Mouse (Mus musculus) brain, embryonic 14.5 days (tissue): ENCODE measurements around the gene Rps2. TPM values are rescaled to one million over a fixed set of nuclear protein-coding genes. Genes with fewer than 3 reads are reported as not detected.
"Not testable (repeated sequence)": the region's sequence is repeated elsewhere in the genome, so short reads cannot be mapped to it uniquely, and the experiment has no call there.

Experiments
- DNase-seq: peaks from one replicate; pipeline ENCODE4 v3.0.0-alpha.2; 2011; ENCODE audit warnings: low read depth
- CTCF ChIP-seq: fragments of 200-500 bp; IDR thresholded peaks from 2 replicates; pipeline ENCODE4 v1.5.1; 2012; ENCODE audit warnings: inconsistent platforms, mild to moderate bottlenecking, moderate library complexity, borderline replicate concordance; ENCODE audit not compliant: insufficient read depth, insufficient read length; ENCODE audit errors: extremely low read depth
- POLR2A ChIP-seq: fragments of 200-500 bp; IDR thresholded peaks from 2 replicates; pipeline ENCODE4 v1.6.1; 2012; ENCODE audit warnings: mild to moderate bottlenecking, inconsistent platforms, borderline replicate concordance; ENCODE audit not compliant: poor library complexity, insufficient read depth, insufficient read length, severe bottlenecking; ENCODE audit errors: extremely low read depth
- polyA plus RNA-seq: library from polyadenylated mRNA; depleted of rRNA; stranded (reverse); fragments of >200 nt; gene quantifications from 2 replicates; pipeline ENCODE4 v1.2.3, GENCODE M21; 2012; rRNA removed

Rps2 gene
- 1,770 and 1,849 TPM in 2 replicates for polyA plus RNA-seq

GRCm38 (mm10) chr17:24717943-24718342 is at the start of gene Rps2, which contains the start of gene Rnf151:
Rps2 (plus strand) TSS chr17:24718116.
Rnf151 (minus strand) TSS chr17:24718063.
- no peak for TF ChIP-seq POLR2A
- TF ChIP-seq CTCF: no peak
- DNase-seq: no peak

DNA sequence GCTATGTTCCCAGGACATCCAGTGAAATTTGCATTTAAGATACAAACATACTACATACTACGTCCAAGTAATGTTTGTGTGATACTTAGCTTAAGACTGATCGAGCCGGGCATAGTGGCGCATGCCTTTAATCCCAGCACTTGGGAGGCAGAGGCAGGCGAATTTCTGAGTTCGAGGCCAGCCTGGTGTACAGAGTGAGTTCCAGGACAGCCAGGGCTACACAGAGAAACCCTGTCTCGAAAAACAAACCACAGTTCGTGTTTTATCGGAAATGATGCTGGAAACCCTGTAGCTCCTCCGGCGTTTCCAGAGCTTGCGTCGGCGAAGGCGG is 48.7 kb upstream of the Rps2 start:
- DNase-seq: not testable (repeated sequence)

DNA sequence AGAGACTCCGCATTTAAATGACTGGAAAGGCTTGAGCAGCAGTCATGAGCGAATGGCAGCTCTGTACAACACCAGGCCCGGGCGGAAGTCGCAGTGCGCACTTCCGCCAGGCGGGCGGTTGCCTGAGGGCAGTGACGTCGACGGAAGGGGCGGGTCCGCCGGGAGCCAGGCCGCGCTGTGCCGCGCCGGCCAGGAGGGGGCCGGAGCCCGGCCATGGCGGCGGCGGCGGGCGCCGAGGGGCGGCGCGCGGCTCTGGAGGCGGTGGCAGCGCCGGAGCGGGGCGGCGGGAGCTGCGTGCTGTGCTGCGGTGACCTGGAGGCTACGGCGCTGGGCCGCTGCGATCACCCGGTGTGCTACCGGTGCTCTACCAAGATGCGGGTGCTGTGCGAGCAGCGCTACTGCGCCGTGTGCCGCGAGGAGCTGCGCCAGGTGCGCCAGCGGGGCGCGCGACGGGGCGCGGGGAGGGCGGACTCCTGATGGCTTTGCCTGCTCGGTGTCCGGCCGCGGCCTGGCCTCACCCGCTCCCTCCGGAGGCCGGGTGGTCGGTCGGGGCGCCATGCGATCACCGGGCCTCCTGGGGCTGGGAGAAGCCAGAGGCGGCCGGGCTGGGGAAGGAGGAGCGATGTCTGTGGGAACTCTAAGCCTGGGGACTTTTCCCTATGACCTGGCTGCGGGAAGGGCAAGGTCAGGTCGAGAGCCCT is 48.2 kb upstream of the Rps2 start, which contains the start of gene Zfp598:
Gene Zfp598, plus strand, starts transcription at position 143 of the 701 bp plus-strand sequence.
- peak; percentile 97 for DNase-seq
- TF ChIP-seq CTCF: peak; percentile 31; the same call in 1 of the 2 replicates
- TF ChIP-seq POLR2A: peak; percentile 78

GRCm38 (mm10) chr17:24670246-24670844 is 47.6 kb upstream of the Rps2 start:
- TF ChIP-seq POLR2A: no peak
- no peak for TF ChIP-seq CTCF
- DNase-seq: no peak

DNA sequence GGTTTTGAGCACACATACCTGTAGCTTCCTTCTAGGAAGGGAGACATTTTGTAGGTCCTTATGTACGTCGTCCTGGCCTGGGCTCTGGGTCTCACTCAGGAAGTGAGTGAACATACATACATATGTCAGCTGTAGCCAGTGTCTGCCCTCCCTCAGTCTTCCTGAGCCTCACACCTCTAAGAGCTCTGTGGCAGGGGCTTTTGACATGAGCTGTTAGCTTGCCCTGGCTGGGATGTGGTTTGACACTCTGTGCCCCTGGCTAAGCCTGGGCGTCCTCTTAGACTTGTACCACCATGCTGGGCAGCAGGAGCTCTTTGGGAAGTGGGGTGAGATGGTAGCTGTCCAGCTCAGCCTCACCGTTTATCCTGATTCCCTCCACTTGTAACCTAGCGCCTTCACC is 46.6 kb upstream of the Rps2 start:
- TF ChIP-seq CTCF (no peak), POLR2A (no peak)

DNA sequence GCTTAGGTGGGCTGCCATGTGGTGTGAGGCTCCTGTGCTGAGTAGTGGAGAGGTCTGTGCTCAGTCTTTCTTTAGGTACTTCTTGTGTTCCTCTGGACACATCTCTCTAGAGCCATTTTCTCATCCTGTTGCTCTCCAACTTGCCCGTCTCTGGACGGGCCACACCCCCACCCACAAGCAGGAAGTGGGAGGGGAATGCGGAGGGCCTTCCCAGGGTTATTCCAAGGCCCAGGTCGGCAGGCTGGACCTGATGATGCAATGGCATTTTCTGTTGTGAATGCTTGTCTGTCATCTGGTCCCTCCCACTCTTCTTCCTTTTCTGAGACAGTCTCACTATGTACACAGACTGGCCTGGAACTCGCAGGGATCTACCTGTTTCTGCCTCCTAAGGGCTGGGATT is 45.8 kb upstream of the Rps2 start:
- TF ChIP-seq POLR2A (no peak), CTCF (no peak)
- DNase-seq: no peak

More for the DNA sequence above, 46.6 kb upstream of the Rps2 start:
- no peak for DNase-seq

GRCm38 (mm10) chr17:24674277-24674676 is 43.6 kb upstream of the Rps2 start:
- DNase-seq: no peak
- no peak for TF ChIP-seq POLR2A

DNA sequence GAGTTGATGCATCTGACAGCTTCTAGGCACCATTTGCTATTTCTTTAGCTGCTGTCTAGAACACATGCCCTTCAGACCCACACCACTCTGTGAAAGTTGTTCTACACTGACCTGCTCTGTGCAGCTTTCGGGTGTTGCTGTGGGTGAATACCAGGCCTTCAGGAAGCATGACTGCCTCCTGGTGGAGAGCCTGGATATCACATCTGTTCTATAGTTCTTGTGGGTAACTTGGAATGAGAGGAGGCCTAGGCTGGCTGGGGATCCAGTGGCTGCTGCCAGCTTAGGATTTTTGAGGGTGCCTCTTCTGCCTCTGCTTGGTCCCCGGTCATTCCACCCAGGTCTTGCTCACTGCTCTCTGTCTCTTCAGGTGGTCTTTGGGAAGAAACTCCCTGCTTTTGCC is 41.7 kb upstream of the Rps2 start:
- DNase-seq: peak; percentile 67
- TF ChIP-seq CTCF (peak; percentile 74; the same call in 1 of the 2 replicates), POLR2A (no peak)

GRCm38 (mm10) chr17:24676877-24677276 is 41.0 kb upstream of the Rps2 start:
- no peak for TF ChIP-seq CTCF
- no peak for TF ChIP-seq POLR2A
- no peak for DNase-seq

GRCm38 (mm10) chr17:24677500-24678080 is 40.3 kb upstream of the Rps2 start:
- TF ChIP-seq POLR2A (no peak), CTCF (no peak)
- no peak for DNase-seq

- peak; percentile 25 for DNase-seq
- no peak for TF ChIP-seq CTCF
- TF ChIP-seq POLR2A: no peak
These were observed 31.4 kb upstream of the Rps2 start for GRCm38 (mm10) chr17:24686514-24686913.

DNA sequence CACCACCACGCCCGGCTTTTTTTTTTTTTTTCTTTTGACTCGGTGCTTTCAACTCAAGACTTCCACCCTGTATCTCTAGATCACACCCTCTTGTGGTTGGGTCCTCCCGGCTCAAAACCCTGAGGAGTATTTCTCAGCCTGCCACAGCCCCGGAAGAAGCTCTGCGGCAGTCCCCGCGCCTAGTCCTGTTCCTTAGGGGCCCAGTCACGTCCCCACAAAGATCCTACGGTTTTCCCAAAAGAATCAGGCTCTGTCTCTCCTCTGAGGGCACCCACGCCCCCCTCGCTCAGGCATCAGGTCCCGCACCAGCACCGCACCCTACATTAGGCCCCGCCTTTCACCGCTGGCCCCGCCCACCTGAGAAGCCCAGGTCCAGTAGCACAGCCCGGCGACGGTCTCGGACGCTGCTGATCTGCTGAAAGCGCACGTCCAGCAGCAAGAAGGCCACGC is 30.7 kb upstream of the Rps2 start:
- peak; percentile 30 for DNase-seq
- TF ChIP-seq POLR2A: no peak
- no peak for TF ChIP-seq CTCF
